Mouse (Mus musculus) embryonic facial prominence, embryonic 14.5 days (tissue): ENCODE measurements around the gene Cacna1e. TPM values are rescaled to one million over a fixed set of nuclear protein-coding genes. Genes with fewer than 3 reads are reported as not detected.

Source experiments
- ATAC-seq: fragments of 200-750 bp; cut with Nextera tagmentation; 2 replicates; pipeline ENCODE4 v1.8.0; 2017; ENCODE audit warnings: low read depth, moderate number of reproducible peaks, moderate TSS enrichment
- DNase-seq: peaks from one replicate; pipeline ENCODE4 v3.0.0-alpha.2; 2015; ENCODE audit warnings: low spot score
- H3K27ac ChIP-seq: fragments of 300-500 bp; sonication (generic); replicated peaks from 2 replicates; pipeline ENCODE4 v1.5.1; 2014; ENCODE audit warnings: low read depth, mild to moderate bottlenecking, low read length, moderate library complexity
- H3K27me3 ChIP-seq: fragments of 300-500 bp; sonication (generic); replicated peaks from 2 replicates; pipeline ENCODE4 v1.6.1; 2014; ENCODE audit warnings: low read length; ENCODE audit not compliant: control insufficient read depth, insufficient read depth
- H3K36me3 ChIP-seq: fragments of 300-500 bp; sonication (generic); 2 replicates; pipeline ENCODE4 v1.6.1; 2014; ENCODE audit warnings: low read length, mixed read lengths; ENCODE audit not compliant: control insufficient read depth, insufficient read depth
- H3K4me1 ChIP-seq: fragments of 300-500 bp; sonication (generic); 2 replicates; pipeline ENCODE4 v1.6.1; 2014; ENCODE audit warnings: antibody characterized with exemption, low read length; ENCODE audit not compliant: control insufficient read depth, insufficient read depth
- H3K4me2 ChIP-seq: fragments of 300-500 bp; sonication (generic); 2 replicates; pipeline ENCODE4 v1.6.1; 2014; ENCODE audit warnings: low read depth, mild to moderate bottlenecking, low read length, moderate library complexity, mixed read lengths
- H3K4me3 ChIP-seq: fragments of 300-500 bp; sonication (generic); 2 replicates; pipeline ENCODE4 v1.5.1; 2014; ENCODE audit warnings: low read depth, mild to moderate bottlenecking, low read length
- H3K9ac ChIP-seq: fragments of 300-500 bp; sonication (generic); 2 replicates; pipeline ENCODE4 v1.6.1; 2014; ENCODE audit warnings: low read depth, mild to moderate bottlenecking, low read length, moderate library complexity, mixed read lengths
- H3K9me3 ChIP-seq: fragments of 300-500 bp; sonication (generic); 2 replicates; pipeline ENCODE4 v1.6.1; 2016; ENCODE audit warnings: low read length; ENCODE audit not compliant: control insufficient read depth
- WGBS: fragments of 180-500 bp; shearing (Covaris S2); extraction: QIAGEN DNeasy Blood & Tissue Kit; methylation state at CpG from one replicate; pipeline ENCODE4 v1.1.7; 2014; 5-methylcytosine and 5-hydroxymethylcytosine counted together
- polyA plus RNA-seq: library from polyadenylated mRNA; unstranded; fragments of >200 nt; fragmentation: Nextera tagmentation; extraction: Ambion mirVana; gene quantifications from 2 replicates; pipeline ENCODE4 v1.2.1, GENCODE M21; 2014

Cacna1e gene
- polyA plus RNA-seq, 1 experiment from 2014 or later: 0.99 TPM

DNA sequence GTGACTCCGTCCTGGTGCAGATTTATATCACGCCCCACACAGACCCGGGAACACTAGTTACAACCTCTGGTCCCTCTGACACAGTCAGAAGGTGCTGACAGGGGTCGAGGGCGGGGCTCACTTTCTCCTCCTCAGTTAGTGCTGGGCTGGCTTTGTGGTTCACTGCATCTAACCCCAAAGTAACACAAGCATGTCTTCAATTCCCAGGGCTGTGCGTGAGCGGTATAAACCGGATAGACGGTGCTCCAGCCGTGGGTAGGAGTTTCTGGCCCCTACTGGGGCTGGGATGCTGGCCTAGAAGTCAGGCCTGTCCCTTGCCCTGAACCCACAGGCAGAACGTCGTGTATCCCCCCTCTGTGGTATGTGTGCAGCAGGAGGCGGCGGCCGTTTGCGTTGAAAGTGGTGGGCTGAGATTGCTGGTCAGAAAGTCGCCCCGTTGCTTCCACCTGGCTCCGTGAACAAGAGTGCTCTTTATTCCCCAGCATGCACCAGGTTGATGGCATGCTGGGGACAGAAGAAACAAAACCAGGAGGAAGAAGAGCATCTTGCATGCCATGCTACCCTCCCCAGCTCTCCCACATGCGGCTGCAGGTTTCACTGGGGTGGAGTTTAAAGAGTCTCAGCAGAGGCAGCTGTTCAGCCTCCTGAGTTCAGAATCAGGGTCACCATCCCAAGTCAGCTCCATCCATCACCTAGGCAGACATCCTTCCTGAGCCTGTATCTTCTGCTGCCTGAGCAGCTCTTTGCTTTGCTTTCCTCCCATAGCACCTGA lies 467.7 kb downstream of the Cacna1e start:
- no peaks in the 10 kb centered on the region for H3K27me3 ChIP-seq
- H3K27ac ChIP-seq: no peak overlapping the region
- H3K4me2 ChIP-seq: no peak overlapping the region
- ATAC-seq (no peak; the same call in 1 of the 2 replicates), DNase-seq (no peak)
- H3K9ac ChIP-seq: no peak overlapping the region
- no peaks in the 10 kb centered on the region for H3K4me1 ChIP-seq
- no peaks in the 10 kb centered on the region for H3K9me3 ChIP-seq
- WGBS: 38% methylated on average over 20 of the region's 20 CpGs
- H3K36me3 ChIP-seq: no peaks in the 10 kb centered on the region
- H3K4me3 ChIP-seq: no peak overlapping the region

DNA sequence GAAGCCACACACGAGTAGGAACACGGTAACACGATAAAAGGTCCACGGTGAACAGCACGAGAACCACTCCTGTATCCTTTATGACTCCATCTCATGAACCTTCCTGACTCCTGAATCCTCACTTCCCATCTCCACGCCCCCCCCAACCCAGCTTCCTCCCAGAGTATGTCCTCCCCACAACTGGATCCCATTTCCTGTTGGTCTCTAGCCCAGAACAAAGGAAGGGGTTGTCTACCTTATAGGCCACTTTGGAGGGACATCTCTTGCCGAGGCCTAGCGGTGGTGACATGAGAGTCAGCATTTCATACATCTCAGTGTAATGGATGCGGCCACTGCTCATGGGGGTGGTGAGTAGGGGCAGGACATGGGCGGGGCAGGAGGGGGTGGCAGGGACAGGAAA lies 468.5 kb downstream of the Cacna1e start:
- H3K27me3 ChIP-seq: no peaks in the 10 kb centered on the region
- no peaks in the 10 kb centered on the region for H3K4me1 ChIP-seq
- H3K9me3 ChIP-seq: no peaks in the 10 kb centered on the region
- H3K36me3 ChIP-seq: no peaks in the 10 kb centered on the region
- H3K9ac ChIP-seq: no peak overlapping the region
- no peak overlapping the region for H3K27ac ChIP-seq
- no peak for DNase-seq
- 65% methylated on average over 10 of the region's 10 CpGs for WGBS
- ATAC-seq: no peak
- H3K4me3 ChIP-seq: no peak overlapping the region
- no peak overlapping the region for H3K4me2 ChIP-seq

DNA sequence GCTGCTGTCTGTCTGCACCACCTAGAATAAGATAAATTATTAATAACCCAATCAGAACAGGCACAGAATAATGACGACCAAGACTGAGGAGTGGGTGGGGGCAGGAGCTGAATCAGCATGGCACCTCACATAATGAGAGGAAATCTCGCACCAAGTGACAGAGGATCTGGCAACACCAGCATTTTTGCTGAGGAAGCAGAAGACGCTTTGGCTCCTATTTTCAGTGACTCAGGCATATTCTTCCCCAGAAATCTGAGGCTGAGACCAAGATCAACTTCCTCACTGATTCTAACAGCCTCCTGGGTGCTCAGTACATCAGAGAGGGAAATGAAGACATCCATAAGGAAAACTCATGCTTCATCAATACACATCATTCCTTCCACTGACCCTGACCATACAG lies 471.2 kb downstream of the Cacna1e start:
- H3K9ac ChIP-seq: no peak overlapping the region
- no peak overlapping the region for H3K4me3 ChIP-seq
- no peak overlapping the region for H3K27ac ChIP-seq
- no peaks in the 10 kb centered on the region for H3K36me3 ChIP-seq
- H3K4me2 ChIP-seq: no peak overlapping the region
- no peaks in the 10 kb centered on the region for H3K27me3 ChIP-seq
- DNase-seq (no peak), ATAC-seq (no peak)
- WGBS: 75% methylated on average over 3 of the region's 3 CpGs
- no peaks in the 10 kb centered on the region for H3K9me3 ChIP-seq
- no peaks in the 10 kb centered on the region for H3K4me1 ChIP-seq

DNA sequence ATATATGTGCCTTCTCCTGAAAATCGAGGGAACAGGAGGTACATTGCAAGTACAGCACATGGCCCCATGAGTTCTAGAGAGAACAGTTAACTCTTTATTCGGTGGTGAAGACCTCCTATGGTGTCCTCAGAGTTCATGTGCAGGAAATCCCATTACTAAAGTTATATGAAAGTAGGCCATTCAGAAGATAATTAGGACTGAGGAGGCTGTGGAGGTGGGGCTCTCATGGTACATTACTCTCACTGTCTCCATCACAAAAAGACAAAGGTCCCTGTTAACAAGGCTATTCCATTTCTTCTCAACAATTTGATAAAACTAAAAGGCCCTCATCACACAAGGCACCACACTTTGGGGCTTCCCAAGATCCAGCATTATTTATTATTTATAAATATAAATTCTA lies 475.2 kb downstream of the Cacna1e start:
- WGBS: 81% methylated on average over 2 of the region's 2 CpGs
- H3K36me3 ChIP-seq: no peaks in the 10 kb centered on the region
- no peak for ATAC-seq

DNA sequence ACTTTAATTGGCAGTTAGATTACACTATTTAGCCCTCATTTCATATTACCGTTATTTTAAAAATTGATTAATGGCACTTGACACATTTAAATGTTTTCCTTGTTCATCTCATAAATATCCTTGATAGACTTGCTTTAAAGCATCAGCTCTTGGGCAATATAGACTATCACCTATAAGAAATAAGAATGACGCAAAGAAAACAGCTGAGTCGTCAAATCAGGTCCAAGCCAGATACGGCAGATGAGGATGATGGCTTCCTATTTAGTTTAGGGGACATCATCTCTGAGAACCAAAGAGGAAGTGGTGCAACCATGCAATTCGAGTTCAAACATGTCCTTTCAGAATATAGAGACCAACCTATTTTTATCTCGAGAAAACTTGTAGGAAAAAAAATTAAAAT lies 492.3 kb downstream of the Cacna1e start:
- Histone ChIP-seq H3K4me3 (no peak overlapping the region), H3K27ac (no peak overlapping the region), H3K4me2 (no peak overlapping the region), H3K36me3 (no peaks in the 10 kb centered on the region), H3K9me3 (no peaks in the 10 kb centered on the region), H3K4me1 (no peaks in the 10 kb centered on the region), H3K9ac (no peak overlapping the region), H3K27me3 (no peaks in the 10 kb centered on the region)
- DNase-seq (no peak), ATAC-seq (no peak)
- 79% methylated on average over 6 of the region's 6 CpGs for WGBS

More for the DNA sequence above, 475.2 kb downstream of the Cacna1e start:
- Histone ChIP-seq H3K4me3 (no peak overlapping the region), H3K27ac (no peak overlapping the region), H3K4me2 (no peak overlapping the region), H3K4me1 (no peaks in the 10 kb centered on the region), H3K9ac (no peak overlapping the region), H3K9me3 (no peaks in the 10 kb centered on the region), H3K27me3 (no peaks in the 10 kb centered on the region)
- DNase-seq: no peak

Other genes with a start within 250 kb of the Cacna1e start
- 9.9 and 11.0 TPM in 2 replicates for gene Ier5, start 215.1 kb upstream of the Cacna1e start, polyA plus RNA-seq